Mouse (Mus musculus) limb, embryonic 13.5 days (tissue): ENCODE data around the gene Akap2. TPM values are rescaled to one million over a fixed set of nuclear protein-coding genes. Genes with fewer than 3 reads are reported as not detected.

Experiments used
- ATAC-seq: fragments of 200-750 bp; cut with Nextera tagmentation; 2 replicates; pipeline ENCODE4 v1.8.0; 2017; ENCODE audit warnings: low read depth, moderate number of reproducible peaks, moderate TSS enrichment; ENCODE audit not compliant: low FRiP score
- H3K27ac ChIP-seq: fragments of 300-500 bp; sonication (generic); 2 replicates; pipeline ENCODE4 v1.5.1; 2015; ENCODE audit warnings: inconsistent platforms, mild to moderate bottlenecking, moderate library complexity
- H3K27me3 ChIP-seq: fragments of 300-500 bp; sonication (generic); 2 replicates; pipeline ENCODE4 v1.6.1; 2015; ENCODE audit warnings: mild to moderate bottlenecking, inconsistent platforms
- H3K36me3 ChIP-seq: fragments of 300-500 bp; sonication (generic); 2 replicates; pipeline ENCODE4 v1.6.1; 2015; ENCODE audit warnings: inconsistent platforms, mild to moderate bottlenecking, moderate library complexity
- H3K4me1 ChIP-seq: fragments of 300-500 bp; sonication (generic); 2 replicates; pipeline ENCODE4 v1.6.1; 2015; ENCODE audit warnings: inconsistent platforms
- H3K4me2 ChIP-seq: fragments of 300-500 bp; sonication (generic); replicated peaks from 2 replicates; pipeline ENCODE4 v1.6.1; 2015; ENCODE audit warnings: inconsistent platforms, mild to moderate bottlenecking, moderate library complexity
- H3K4me3 ChIP-seq: fragments of 300-500 bp; sonication (generic); 2 replicates; pipeline ENCODE4 v1.5.1; 2015; ENCODE audit warnings: moderate library complexity, mild to moderate bottlenecking, inconsistent platforms
- H3K9ac ChIP-seq: fragments of 300-500 bp; sonication (generic); 2 replicates; pipeline ENCODE4 v1.6.1; 2015; ENCODE audit warnings: mild to moderate bottlenecking, inconsistent platforms
- H3K9me3 ChIP-seq: fragments of 300-500 bp; sonication (generic); 2 replicates; pipeline ENCODE4 v1.6.1; 2016; ENCODE audit warnings: inconsistent platforms
- WGBS: fragments of 180-500 bp; shearing (Covaris S2); methylation state at CpG from one replicate; pipeline ENCODE4 v1.1.7; 2015; 5-methylcytosine and 5-hydroxymethylcytosine counted together
- polyA plus RNA-seq: library from polyadenylated mRNA; unstranded; fragments of >200 nt; fragmentation: Nextera tagmentation; extraction: Ambion mirVana; gene quantifications from 2 replicates; pipeline ENCODE4 v1.2.1, GENCODE M21; 2015

Akap2 gene
- polyA plus RNA-seq, 1 experiment from 2014 or later = 34.2 TPM

GRCm38 (mm10) chr4:57930559-57931170 is 213.2 kb downstream of the Akap2 start:
- Histone ChIP-seq H3K36me3 (no peaks in the 10 kb centered on the region), H3K27me3 (no peaks in the 10 kb centered on the region), H3K4me2 (no peak overlapping the region), H3K4me3 (no peak overlapping the region), H3K9me3 (peaks cover 4% of the 10 kb centered on the region; the same call in 1 of the 2 replicates), H3K27ac (no peak overlapping the region), H3K4me1 (no peaks in the 10 kb centered on the region), H3K9ac (no peak overlapping the region)
- ATAC-seq = no peak
- 78% methylated on average over 5 of the region's 5 CpGs for WGBS

- WGBS = 79% methylated on average over 5 of the region's 5 CpGs
- ATAC-seq = no peak
These were observed 216.7 kb downstream of the Akap2 start for GRCm38 (mm10) chr4:57934181-57934580.

GRCm38 (mm10) chr4:57937292-57937691 is 219.8 kb downstream of the Akap2 start:
- Histone ChIP-seq H3K9me3 (peaks cover 1% of the 10 kb centered on the region; the same call in 1 of the 2 replicates), H3K36me3 (peaks cover 6% of the 10 kb centered on the region; the same call in 1 of the 2 replicates), H3K4me3 (no peak overlapping the region), H3K9ac (no peak overlapping the region), H3K4me1 (no peaks in the 10 kb centered on the region), H3K4me2 (no peak overlapping the region), H3K27me3 (no peaks in the 10 kb centered on the region), H3K27ac (no peak overlapping the region)
- ATAC-seq = no peak
- WGBS = 79% methylated on average over 6 of the region's 6 CpGs

More at GRCm38 (mm10) chr4:57934181-57934580, 216.7 kb downstream of the Akap2 start:
- Histone ChIP-seq H3K36me3 (no peaks in the 10 kb centered on the region), H3K4me1 (no peaks in the 10 kb centered on the region), H3K4me2 (no peak overlapping the region), H3K4me3 (no peak overlapping the region), H3K27ac (no peak overlapping the region), H3K9me3 (peaks cover 4% of the 10 kb centered on the region; the same call in 1 of the 2 replicates), H3K27me3 (no peaks in the 10 kb centered on the region), H3K9ac (no peak overlapping the region)

- H3K27ac ChIP-seq = no peak overlapping the region
- no peaks in the 10 kb centered on the region for H3K4me1 ChIP-seq
- 85% methylated on average over 4 of the region's 4 CpGs for WGBS
- H3K27me3 ChIP-seq = no peaks in the 10 kb centered on the region
- peaks cover 39% of the 10 kb centered on the region for H3K36me3 ChIP-seq
- no peak overlapping the region for H3K4me3 ChIP-seq
- no peak overlapping the region for H3K4me2 ChIP-seq
- no peak for ATAC-seq
- H3K9ac ChIP-seq = no peak overlapping the region
- no peaks in the 10 kb centered on the region for H3K9me3 ChIP-seq
These were observed 223.2 kb downstream of the Akap2 start for GRCm38 (mm10) chr4:57940631-57941030.

GRCm38 (mm10) chr4:57942892-57943291 is 225.4 kb downstream of the Akap2 start:
- peaks cover 59% of the 10 kb centered on the region for H3K36me3 ChIP-seq
- no peak for ATAC-seq

More at GRCm38 (mm10) chr4:57942892-57943291, 225.4 kb downstream of the Akap2 start:
- Histone ChIP-seq H3K4me2 (no peak overlapping the region), H3K4me1 (no peaks in the 10 kb centered on the region), H3K4me3 (no peak overlapping the region), H3K27ac (no peak overlapping the region), H3K27me3 (no peaks in the 10 kb centered on the region), H3K9ac (no peak overlapping the region), H3K9me3 (no peaks in the 10 kb centered on the region)
- WGBS = 90% methylated on average over 2 of the region's 2 CpGs

Other genes with a start within 250 kb of the Akap2 start
- gene Pakap, start 149.5 kb upstream of the Akap2 start, polyA plus RNA-seq = 32.6 and 34.5 TPM in 2 replicates
- 0.34 and 0.42 TPM in 2 replicates for gene D630039A03Rik, start 198.6 kb downstream of the Akap2 start, polyA plus RNA-seq
- gene Txn1, start 238.8 kb downstream of the Akap2 start, polyA plus RNA-seq = 401 and 408 TPM in 2 replicates